Mouse (Mus musculus): ENCODE data around the gene Snrnp35.
A peak's percentile ranks its signal among the peaks of the same experiment; 100 is the strongest.

Gene Snrnp35

GRCm38 (mm10) chr5:124503742-124504141 lies 20.8 kb downstream of the Snrnp35 start:
- DNase-seq, result no peak

- DNase-seq, result no peak
Observed at GRCm38 (mm10) chr5:124505235-124505634, 22.3 kb downstream of the Snrnp35 start.

GRCm38 (mm10) chr5:124506731-124507359 lies 23.9 kb downstream of the Snrnp35 start:
- no peak for DNase-seq

GRCm38 (mm10) chr5:124509200-124509599 lies 26.3 kb downstream of the Snrnp35 start:
- no peak for DNase-seq

DNA sequence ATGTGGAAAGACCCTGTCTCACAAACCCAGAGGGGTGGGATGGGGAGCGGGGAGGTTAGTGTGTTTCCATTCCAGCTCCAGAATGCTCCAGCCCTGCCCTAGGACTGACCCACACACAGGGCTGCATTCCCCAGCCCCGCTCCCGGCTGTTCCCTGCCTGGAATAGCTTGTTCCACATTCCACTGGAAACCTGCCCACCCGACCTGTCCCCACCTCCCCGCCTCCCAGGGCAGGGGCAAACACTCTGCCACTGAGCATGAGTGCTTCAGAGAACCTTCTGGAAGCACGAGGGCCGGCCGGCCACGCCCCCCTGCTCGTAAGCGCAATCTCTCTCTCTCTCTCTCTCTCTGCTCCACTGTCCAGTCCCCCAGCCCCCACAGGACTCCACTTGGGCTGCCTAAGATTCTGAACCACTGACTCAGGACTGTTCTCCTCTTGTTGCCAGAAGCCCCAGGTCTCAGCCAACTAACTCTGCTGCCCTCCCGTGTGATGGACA lies 26.9 kb downstream of the Snrnp35 start:
- DNase-seq, result no peak

DNA sequence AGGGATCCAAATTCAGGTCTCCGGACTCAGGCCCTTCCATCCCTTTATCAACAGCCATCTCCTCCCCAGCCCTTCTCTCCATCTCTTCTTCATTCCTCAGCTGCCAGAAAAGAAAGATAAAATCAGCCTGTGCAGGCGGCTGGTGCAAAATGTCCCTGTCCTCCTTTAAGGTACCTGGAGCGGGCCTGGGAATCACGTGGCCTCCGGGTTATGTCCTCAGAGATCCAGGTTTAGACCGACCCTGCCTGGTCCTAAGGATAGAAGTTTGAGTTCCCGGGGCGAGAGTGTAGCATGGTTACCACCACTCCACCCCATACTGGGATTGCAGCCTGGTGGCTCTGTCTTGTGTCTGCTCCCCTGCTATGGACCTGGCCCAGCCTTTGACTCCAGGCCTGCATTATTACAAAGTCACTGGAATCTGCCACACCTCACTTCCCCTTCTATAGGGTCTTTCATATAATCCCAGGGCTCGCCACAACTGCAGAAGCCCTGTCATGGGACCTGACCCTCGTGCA lies 27.7 kb downstream of the Snrnp35 start:
- DNase-seq, result no peak

- no peak for DNase-seq
Observed at GRCm38 (mm10) chr5:124515789-124516188, 32.9 kb downstream of the Snrnp35 start.

- DNase-seq, result peak; percentile 43
Observed at GRCm38 (mm10) chr5:124518648-124519047, 35.7 kb downstream of the Snrnp35 start.

- DNase-seq, result no peak
Observed at GRCm38 (mm10) chr5:124521588-124521987, 38.7 kb downstream of the Snrnp35 start.

- no peak for DNase-seq
Observed at GRCm38 (mm10) chr5:124523032-124523431, 40.1 kb downstream of the Snrnp35 start.

DNA sequence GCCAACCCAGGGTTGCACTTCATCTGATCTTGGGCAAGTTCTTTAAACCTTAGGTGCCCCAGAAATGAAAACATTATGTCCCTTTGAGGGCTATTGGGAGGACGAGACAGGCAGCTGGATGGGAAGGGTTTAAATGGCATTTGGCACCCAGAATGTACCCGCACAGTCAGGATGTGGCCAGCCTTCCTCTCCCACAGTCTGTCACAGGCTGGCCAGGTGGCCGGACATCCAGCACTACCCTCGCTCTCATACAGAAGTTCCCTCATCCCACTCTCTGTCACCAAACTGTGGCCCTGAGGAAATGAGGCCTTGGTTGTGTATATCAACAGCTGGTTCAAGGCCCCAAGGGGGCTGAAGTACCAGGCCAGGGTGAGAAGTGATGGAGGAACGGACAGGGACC lies 42.0 kb downstream of the Snrnp35 start:
- DNase-seq, result no peak

DNA sequence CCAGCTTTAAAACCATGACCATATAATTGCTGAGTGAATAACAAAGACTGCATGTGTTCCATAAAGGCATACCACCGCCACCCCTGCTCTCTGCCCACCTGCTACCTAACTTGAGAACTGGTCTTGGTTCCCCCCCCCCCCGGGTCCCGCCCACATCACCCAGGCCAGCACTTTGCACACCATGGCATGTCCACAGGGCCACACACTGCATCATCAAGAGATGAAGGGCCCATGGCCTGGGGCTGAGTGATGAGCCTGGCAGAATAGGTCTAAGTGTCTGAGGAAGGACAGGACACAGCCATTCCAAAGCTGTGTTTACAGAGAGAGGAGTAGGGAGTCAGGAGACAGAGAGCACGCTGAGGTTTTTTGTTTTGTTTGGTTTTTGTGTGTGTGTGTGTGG lies 45.4 kb downstream of the Snrnp35 start:
- no peak for DNase-seq

DNA sequence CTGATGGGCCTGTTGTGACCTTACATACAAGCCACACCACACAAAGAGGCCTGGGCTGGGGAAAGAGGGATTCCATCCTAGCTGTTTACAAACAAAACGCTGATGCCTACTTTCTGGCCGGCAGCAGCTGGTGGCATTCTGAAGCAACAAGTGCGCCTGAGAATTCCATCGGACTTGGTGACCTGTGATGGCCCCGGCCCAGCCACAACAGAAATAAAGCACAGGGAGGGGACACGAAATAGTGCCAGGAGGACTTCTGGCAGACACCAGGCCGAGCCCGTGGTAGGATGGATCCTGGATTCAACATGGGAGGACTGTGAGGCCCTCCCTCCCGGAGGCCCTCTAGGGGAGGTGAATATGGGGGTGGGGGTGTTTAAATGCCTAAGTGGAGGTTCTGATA lies 45.9 kb downstream of the Snrnp35 start:
- no peak for DNase-seq

- no peak for DNase-seq
Observed at GRCm38 (mm10) chr5:124529191-124529651, 46.3 kb downstream of the Snrnp35 start.

DNA sequence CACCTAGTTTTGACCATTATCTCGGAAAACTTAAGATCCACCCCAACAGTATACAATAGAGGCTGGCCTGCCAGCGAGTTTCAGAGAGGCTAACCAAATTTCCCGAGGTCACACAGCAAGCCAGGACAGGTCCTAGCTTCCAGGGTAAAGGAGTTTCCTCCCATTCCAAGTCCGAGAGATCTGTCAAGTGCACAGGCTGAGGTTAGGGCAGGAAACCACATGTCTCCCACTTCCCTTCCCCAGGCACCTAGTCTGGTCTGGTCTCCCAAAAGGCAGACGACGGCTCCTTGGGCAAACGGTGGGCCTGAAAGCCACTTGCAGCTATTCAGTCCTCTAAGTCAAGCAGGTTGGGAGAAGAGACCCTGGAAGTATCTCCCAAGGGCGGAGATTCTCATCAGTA lies 46.8 kb downstream of the Snrnp35 start:
- DNase-seq, result no peak

- DNase-seq, result peak; percentile 79
Observed at GRCm38 (mm10) chr5:124530655-124531582, 48.0 kb downstream of the Snrnp35 start, which contains the start of gene Rilpl1. TSS of gene Rilpl1 (minus strand) at chr5:124531391.

- no peak for DNase-seq
Observed at GRCm38 (mm10) chr5:124531583-124531930, 48.6 kb downstream of the Snrnp35 start.

DNA sequence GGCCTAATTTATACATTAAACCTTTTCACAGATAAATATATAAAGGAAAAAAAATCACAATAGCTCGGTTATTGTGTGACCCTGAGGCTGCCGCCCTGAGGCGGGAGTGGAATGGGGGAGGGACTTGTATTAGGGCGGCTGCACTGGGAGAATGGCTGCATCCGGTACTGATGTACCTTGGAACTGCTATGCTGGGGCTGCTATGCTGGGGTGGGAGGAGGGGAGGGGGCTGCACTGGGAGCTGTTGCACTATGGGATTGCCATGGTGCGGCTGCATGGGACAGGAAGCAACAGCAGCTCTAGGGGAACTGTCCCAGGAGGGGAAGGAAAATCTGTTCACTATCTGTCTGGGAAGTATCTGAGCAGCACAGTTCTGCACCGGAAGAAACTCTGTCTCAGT lies 49.5 kb downstream of the Snrnp35 start:
- DNase-seq, result no peak

DNA sequence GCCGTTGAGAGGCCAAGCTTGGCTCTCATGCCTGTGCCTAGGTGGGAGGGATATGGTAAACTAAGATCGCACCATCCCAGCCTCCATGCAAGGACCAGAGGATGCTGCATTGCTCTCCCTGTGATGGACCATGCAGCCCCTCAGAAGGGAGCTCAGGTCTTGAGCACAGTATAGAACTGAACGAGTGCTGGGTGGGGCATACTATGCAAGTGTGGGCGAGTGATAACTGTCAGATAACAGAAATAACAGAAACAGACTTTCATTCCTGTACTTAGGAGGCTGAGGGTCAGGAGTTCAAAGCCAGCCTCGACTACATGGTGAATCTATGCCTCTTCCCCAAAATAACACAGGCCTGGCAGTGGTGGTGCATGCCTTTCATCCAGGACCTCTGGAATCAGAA lies 52.1 kb downstream of the Snrnp35 start:
- no peak for DNase-seq

- DNase-seq, result no peak
Observed at GRCm38 (mm10) chr5:124536776-124537175, 53.8 kb downstream of the Snrnp35 start.

DNA sequence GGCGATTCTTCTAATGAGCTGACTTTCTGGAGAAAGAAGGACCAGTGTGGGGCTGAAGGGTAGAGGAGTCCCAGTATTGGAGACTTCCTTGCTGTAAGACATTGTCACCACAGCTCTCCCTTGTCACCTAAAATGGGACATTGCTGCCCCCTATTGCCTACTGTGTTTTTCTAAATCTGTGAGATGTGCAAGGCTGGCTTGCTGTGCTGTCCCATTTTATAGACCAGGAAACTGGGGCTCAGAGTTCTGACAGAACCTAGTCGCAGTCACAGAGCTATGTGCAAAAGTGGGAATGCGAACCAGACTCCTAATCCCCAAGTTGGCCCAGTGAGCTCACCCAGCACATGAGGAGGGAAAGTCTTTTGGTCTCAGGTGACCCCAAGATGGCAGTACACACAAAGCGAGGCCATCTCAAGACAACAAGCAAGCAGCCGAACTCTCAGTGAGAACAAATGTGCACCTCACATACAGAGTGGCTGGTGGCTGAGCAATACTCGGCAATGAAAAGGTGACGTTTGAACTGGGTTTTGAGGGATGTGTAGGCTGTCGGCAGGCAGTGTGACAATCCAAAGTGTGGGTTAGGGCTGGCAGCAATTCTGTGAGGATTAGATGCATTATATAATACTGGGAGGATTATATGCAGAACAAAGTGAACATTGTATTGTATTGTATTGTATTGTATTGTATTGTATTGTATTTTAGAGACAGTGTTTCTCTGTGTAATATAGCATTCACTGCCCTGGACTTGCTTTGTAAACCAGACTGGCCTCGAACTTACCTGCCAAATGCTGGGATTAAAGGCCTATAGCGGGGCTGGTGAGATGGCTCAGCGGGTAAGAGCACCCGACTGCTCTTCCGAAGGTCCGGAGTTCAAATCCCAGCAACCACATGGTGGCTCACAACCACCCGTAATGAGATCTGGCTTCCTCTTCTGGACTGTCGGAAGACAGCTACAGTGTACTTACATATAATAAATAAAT lies 56.2 kb downstream of the Snrnp35 start:
- DNase-seq, result no peak

- DNase-seq, result no peak
Observed at GRCm38 (mm10) chr5:124539905-124540304, 57.0 kb downstream of the Snrnp35 start.
